Mouse (Mus musculus): ENCODE data around the gene Drosha.
"Not testable (repeated sequence)": the region's sequence is repeated elsewhere in the genome, so short reads cannot be mapped to it uniquely, and the experiment has no call there.

The Drosha gene

GRCm38 (mm10) chr15:12878581-12878980 is 54.0 kb downstream of the Drosha start:
- in situ Hi-C loops (cut with MboI; ENCODE audit: unreplicated experiment in 2 of 2) = no loop called here

- in situ Hi-C loops (cut with MboI; ENCODE audit: unreplicated experiment in 2 of 2) = no loop called here
Measured at GRCm38 (mm10) chr15:12879937-12880336, 55.3 kb downstream of the Drosha start.

- in situ Hi-C loops (cut with MboI; ENCODE audit: unreplicated experiment in 2 of 2) = no loop called here
Measured at GRCm38 (mm10) chr15:12884855-12885254, 60.2 kb downstream of the Drosha start.

GRCm38 (mm10) chr15:12885361-12885760 is 60.7 kb downstream of the Drosha start:
- in situ Hi-C loops (cut with MboI; ENCODE audit: unreplicated experiment in 2 of 2) = no loop called here

GRCm38 (mm10) chr15:12887206-12887605 is 62.6 kb downstream of the Drosha start:
- in situ Hi-C loops (cut with MboI; ENCODE audit: unreplicated experiment in 2 of 2) = no loop called here

- in situ Hi-C loops (cut with MboI; ENCODE audit: unreplicated experiment in 2 of 2) = no loop called here
Measured at GRCm38 (mm10) chr15:12888312-12888711, 63.7 kb downstream of the Drosha start.

GRCm38 (mm10) chr15:12889909-12890308 is 65.3 kb downstream of the Drosha start:
- in situ Hi-C loops (cut with MboI; ENCODE audit: unreplicated experiment in 2 of 2) = no loop called here

- in situ Hi-C loops (cut with MboI; ENCODE audit: unreplicated experiment in 2 of 2) = no loop called here
Measured at GRCm38 (mm10) chr15:12895426-12895825, 70.8 kb downstream of the Drosha start.

- in situ Hi-C loops (cut with MboI; ENCODE audit: unreplicated experiment in 2 of 2) = no loop called here
Measured at GRCm38 (mm10) chr15:12896022-12897009, 71.7 kb downstream of the Drosha start.

GRCm38 (mm10) chr15:12897831-12898230 is 73.2 kb downstream of the Drosha start:
- in situ Hi-C loops (cut with MboI; ENCODE audit: unreplicated experiment in 2 of 2) = no loop called here

GRCm38 (mm10) chr15:12900428-12901196 is 76.0 kb downstream of the Drosha start:
- in situ Hi-C loops (cut with MboI; ENCODE audit: unreplicated experiment in 2 of 2) = no loop called here

- in situ Hi-C loops (cut with MboI; ENCODE audit: unreplicated experiment in 2 of 2) = no loop called here
Measured at GRCm38 (mm10) chr15:12901197-12901570, 76.6 kb downstream of the Drosha start.

GRCm38 (mm10) chr15:12904442-12904841 is 79.8 kb downstream of the Drosha start:
- in situ Hi-C loops (cut with MboI; ENCODE audit: unreplicated experiment in 2 of 2) = no loop called here

GRCm38 (mm10) chr15:12907962-12908719 is 83.5 kb downstream of the Drosha start:
- in situ Hi-C loops (cut with MboI; ENCODE audit: unreplicated experiment in 2 of 2) = no loop called here

GRCm38 (mm10) chr15:12908720-12909028 is 84.1 kb downstream of the Drosha start:
- in situ Hi-C loops (cut with MboI; ENCODE audit: unreplicated experiment in 2 of 2) = no loop called here

- in situ Hi-C loops (cut with MboI; ENCODE audit: unreplicated experiment in 2 of 2) = no loop called here
Measured at GRCm38 (mm10) chr15:12909171-12909570, 84.6 kb downstream of the Drosha start.

- in situ Hi-C loops (cut with MboI; ENCODE audit: unreplicated experiment in 2 of 2) = no loop called here
Measured at GRCm38 (mm10) chr15:12911082-12911481, 86.5 kb downstream of the Drosha start.

- in situ Hi-C loops (cut with MboI; ENCODE audit: unreplicated experiment in 2 of 2) = no loop called here
Measured at GRCm38 (mm10) chr15:12916314-12916815, 91.8 kb downstream of the Drosha start.

GRCm38 (mm10) chr15:12919326-12919966 is 94.8 kb downstream of the Drosha start:
- in situ Hi-C loops (cut with MboI; ENCODE audit: unreplicated experiment in 2 of 2) = not testable (repeated sequence)
